Mouse (Mus musculus): ENCODE measurements around the gene Tmc6.

DNA sequence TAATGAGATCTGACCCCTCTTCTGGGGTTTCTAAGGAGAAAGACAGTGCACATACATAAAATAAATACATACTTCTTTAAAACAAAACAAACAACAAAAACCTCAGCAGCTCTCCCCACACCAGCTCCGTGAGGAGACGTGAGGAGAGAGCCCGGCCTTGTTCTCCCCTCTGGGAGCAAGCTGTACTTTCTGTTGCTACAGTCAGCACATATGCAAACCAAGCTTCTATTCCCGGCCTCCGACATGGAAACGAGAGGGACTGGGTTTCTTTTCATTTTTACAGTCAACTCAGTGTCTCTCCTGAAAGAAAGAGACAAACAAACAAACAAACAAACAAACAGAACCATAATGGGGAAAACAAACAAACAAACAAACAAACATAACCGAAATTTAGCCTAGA, 18.0 kb upstream of the Tmc6 start:
- no peak for TF ChIP-seq ZNF384 (IDR thresholded peaks at IDR 0.05; ENCODE audit: low read depth, low read length)
- no peak for TF ChIP-seq ZC3H11A (IDR thresholded peaks at IDR 0.05; ENCODE audit: borderline replicate concordance, low read depth, low read length)
- no peak for TF ChIP-seq MAFK (IDR thresholded peaks at IDR 0.05; ENCODE audit: insufficient read depth, low read depth, low read length)

Data from ES-E14 (cell line).